In the genomic region with DNA sequence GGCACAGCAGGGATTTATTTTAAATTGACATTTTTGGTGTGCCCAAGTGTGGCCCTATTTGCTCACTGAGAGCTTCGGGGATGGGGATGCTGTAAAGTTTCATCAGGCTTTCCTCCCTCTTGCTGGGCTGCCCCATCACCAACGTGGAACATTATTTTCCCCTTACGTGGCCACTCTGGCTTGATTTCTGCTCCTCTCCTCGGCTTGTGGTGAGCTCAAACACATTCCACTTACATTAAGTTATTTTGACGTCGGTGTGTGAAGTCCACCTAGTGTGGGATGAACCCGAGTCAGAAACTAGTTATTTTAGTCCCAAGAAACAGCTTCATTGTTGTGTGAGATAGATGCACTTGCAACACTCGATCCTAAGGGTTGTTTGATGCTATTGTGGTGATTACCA, we compare ENCODE assay signal across 31 mouse cellular contexts.
"Had no signal": no experiment of that assay in that cellular context is flagged by ENCODE, and none has a peak within 500 bp of the region (broad histone marks: within the 10 kb centered on the region; RNA-seq: fewer than 3 reads in every experiment).

No protein-coding gene starts in this region.

- H3K27ac ChIP-seq: limb, embryonic 10.5 days; limb, embryonic 12.5 days; limb, embryonic 13.5 days; limb, embryonic 15.5 days; liver, embryonic 12.5 days; liver, embryonic 13.5 days; liver, embryonic 14.5 days; liver, embryonic 15.5 days; lung, embryonic 15.5 days; macrophage; midbrain, embryonic 10.5 days; midbrain, embryonic 12.5 days; midbrain, embryonic 13.5 days; midbrain, embryonic 15.5 days had no signal

- H3K9ac ChIP-seq: limb, embryonic 12.5 days; limb, embryonic 13.5 days; limb, embryonic 15.5 days; liver, embryonic 12.5 days; liver, embryonic 13.5 days; liver, embryonic 14.5 days; liver, embryonic 15.5 days; liver, postnatal 0 days; lung, embryonic 14.5 days; lung, embryonic 15.5 days; midbrain, embryonic 12.5 days; midbrain, embryonic 13.5 days; midbrain, embryonic 15.5 days had no signal

- ATAC-seq: liver, embryonic 12.5 days; liver, postnatal 0 days; lung, postnatal 0 days; midbrain, embryonic 13.5 days; midbrain, embryonic 15.5 days; midbrain, embryonic 16.5 days had no signal

- H3K4me1 ChIP-seq: limb, embryonic 10.5 days; limb, embryonic 12.5 days; limb, embryonic 15.5 days; liver, embryonic 12.5 days; liver, embryonic 13.5 days; liver, embryonic 15.5 days; lung, embryonic 15.5 days; megakaryocyte, embryonic 14.5 days; midbrain, embryonic 10.5 days; midbrain, embryonic 12.5 days; midbrain, embryonic 13.5 days; midbrain, embryonic 15.5 days had no signal

- DNase-seq: left cerebral cortex, postnatal 4 days; liver; liver, embryonic 13.5 days; liver, postnatal 0 days; lung, adult 18-20 months; lung, adult 2 months; lung, embryonic 14.5 days; lung, postnatal 10 days; lung, postnatal 14 days; lung, postnatal 36 days; lung, postnatal 4 days; midbrain, embryonic 14.5 days had no signal

- H3K27me3 ChIP-seq: limb, embryonic 12.5 days; limb, embryonic 13.5 days; limb, embryonic 15.5 days; liver, embryonic 12.5 days; liver, embryonic 13.5 days; liver, embryonic 15.5 days; lung, embryonic 15.5 days; megakaryocyte, embryonic 14.5 days; midbrain, embryonic 12.5 days; midbrain, embryonic 13.5 days; midbrain, embryonic 15.5 days had no signal

- H3K4me3 ChIP-seq: limb, embryonic 10.5 days; limb, embryonic 12.5 days; limb, embryonic 13.5 days; limb, embryonic 15.5 days; liver, embryonic 12.5 days; liver, embryonic 13.5 days; liver, embryonic 15.5 days; lung, embryonic 15.5 days; megakaryocyte, embryonic 14.5 days; midbrain, embryonic 10.5 days; midbrain, embryonic 12.5 days; midbrain, embryonic 13.5 days; midbrain, embryonic 15.5 days; myocyte had no signal

- H3K36me3 ChIP-seq: limb, embryonic 10.5 days; limb, embryonic 12.5 days; limb, embryonic 13.5 days; limb, embryonic 15.5 days; liver, embryonic 12.5 days; liver, embryonic 13.5 days; liver, embryonic 15.5 days; lung, embryonic 15.5 days; midbrain, embryonic 10.5 days; midbrain, embryonic 12.5 days; midbrain, embryonic 13.5 days; midbrain, embryonic 15.5 days had no signal

- H3K4me2 ChIP-seq: limb, embryonic 12.5 days; limb, embryonic 13.5 days; limb, embryonic 15.5 days; liver, embryonic 11.5 days; liver, embryonic 12.5 days; liver, embryonic 13.5 days; liver, embryonic 15.5 days; lung, embryonic 14.5 days; lung, embryonic 15.5 days; midbrain, embryonic 11.5 days; midbrain, embryonic 12.5 days; midbrain, embryonic 13.5 days; midbrain, embryonic 15.5 days had no signal

- H3K9me3 ChIP-seq: limb, embryonic 10.5 days; limb, embryonic 12.5 days; limb, embryonic 13.5 days; limb, embryonic 15.5 days; liver, embryonic 12.5 days; liver, embryonic 13.5 days; liver, embryonic 15.5 days; lung, embryonic 15.5 days; midbrain, embryonic 10.5 days; midbrain, embryonic 12.5 days; midbrain, embryonic 13.5 days; midbrain, embryonic 15.5 days had no signal
